Mouse (Mus musculus): ENCODE measurements at regions not wholly inside any gene's neighbourhood (a gene's known extent, or its start where the extent isn't known, plus 50 kb on each side); places are given as distances from the start of the nearest gene placed in this dataset.

DNA sequence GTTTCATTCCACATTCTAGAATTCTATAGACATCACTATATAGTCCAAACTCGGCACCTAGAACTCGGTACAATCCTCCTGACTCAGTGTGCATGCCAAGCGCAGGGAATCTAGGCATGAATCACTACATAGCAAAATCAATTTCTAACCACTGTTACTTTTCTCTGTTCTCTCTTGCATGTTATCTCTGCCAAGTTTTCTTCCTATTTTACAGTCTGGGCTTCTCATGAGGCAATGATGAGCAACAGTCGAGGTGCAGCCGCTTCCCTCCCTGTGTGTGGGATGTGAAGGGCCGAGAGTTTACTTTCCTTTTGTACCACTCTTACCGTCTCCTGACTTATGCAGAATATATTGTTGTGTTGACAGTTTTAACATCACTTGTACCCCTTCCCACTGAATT, 204.4 kb upstream of the Klf12 start:
- Histone ChIP-seq H3K4me3 (ENCODE audit: low read depth, low read length) (no peak overlapping the region), H3K4me2 (no peak overlapping the region), H3K4me1 (ENCODE audit: control insufficient read depth, insufficient read depth, low read length) (no peaks in the 10 kb centered on the region), H3K27ac (ENCODE audit: low read depth, low read length) (no peak overlapping the region), H3K27me3 (ENCODE audit: control insufficient read depth, insufficient read depth, low read length) (no peaks in the 10 kb centered on the region), H3K36me3 (ENCODE audit: control insufficient read depth, insufficient read depth, low read length) (no peaks in the 10 kb centered on the region), H3K9ac (ENCODE audit: low read depth, low read length) (no peak overlapping the region), H3K9me3 (replicated peaks; ENCODE audit: control insufficient read depth, low read length) (no peaks in the 10 kb centered on the region)
- WGBS (ENCODE audit: insufficient replicate concordance) = 87% methylated on average over 7 of the region's 7 CpGs
- ATAC-seq (replicated peaks; ENCODE audit: insufficient number of reproducible peaks, low FRiP score, low TSS enrichment) = no peak

DNA sequence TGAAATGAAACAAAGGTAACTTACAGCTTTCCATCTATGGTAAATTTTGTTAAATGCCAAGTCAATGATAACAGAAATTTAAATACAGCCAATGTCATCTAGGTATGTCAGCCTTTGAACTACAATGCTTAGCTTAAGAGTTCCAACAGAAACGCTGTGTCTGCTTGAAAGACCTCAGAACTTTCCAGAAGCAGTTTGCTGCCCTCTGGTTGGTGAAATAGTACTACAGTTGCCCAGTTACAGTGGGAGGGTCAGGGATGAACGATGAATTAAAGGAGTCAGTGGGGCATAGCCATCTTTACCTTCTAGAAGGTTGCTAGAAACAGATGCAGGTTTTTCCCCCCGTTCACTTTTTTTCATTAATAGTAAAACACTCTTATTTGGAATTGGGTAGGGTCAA, 201.0 kb upstream of the Klf12 start:
- H3K27ac ChIP-seq (ENCODE audit: low read depth, low read length) = no peak overlapping the region
- H3K27me3 ChIP-seq (ENCODE audit: control insufficient read depth, insufficient read depth, low read length) = no peaks in the 10 kb centered on the region
- no peak overlapping the region for H3K9ac ChIP-seq (ENCODE audit: low read depth, low read length)
- H3K4me1 ChIP-seq (ENCODE audit: control insufficient read depth, insufficient read depth, low read length) = no peaks in the 10 kb centered on the region
- ATAC-seq (replicated peaks; ENCODE audit: insufficient number of reproducible peaks, low FRiP score, low TSS enrichment) = no peak
- no peaks in the 10 kb centered on the region for H3K9me3 ChIP-seq (replicated peaks; ENCODE audit: control insufficient read depth, low read length)
- no peak overlapping the region for H3K4me2 ChIP-seq
- WGBS (ENCODE audit: insufficient replicate concordance) = 64% methylated on average over 3 of the region's 3 CpGs
- H3K4me3 ChIP-seq (ENCODE audit: low read depth, low read length) = no peak overlapping the region
- H3K36me3 ChIP-seq (ENCODE audit: control insufficient read depth, insufficient read depth, low read length) = no peaks in the 10 kb centered on the region

DNA sequence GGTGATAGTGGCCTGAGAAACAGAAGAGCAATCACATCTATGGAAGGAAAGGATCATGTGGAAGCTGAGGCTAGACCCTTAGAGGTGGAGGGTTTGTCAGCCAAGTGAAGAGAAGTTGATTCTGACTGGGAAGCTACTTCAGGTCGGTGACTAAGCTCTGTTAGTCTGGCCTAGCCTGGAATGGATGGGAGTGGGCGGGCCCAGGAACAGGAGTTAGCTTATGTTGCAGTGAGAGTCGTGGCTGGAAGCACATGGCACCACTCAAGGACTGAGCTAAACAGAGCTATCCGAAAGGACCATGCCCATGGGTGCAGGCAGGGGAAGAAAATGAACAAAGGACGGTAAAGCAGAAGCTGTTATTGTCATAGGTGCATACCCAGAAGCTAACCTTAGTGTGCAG, 199.6 kb upstream of the Klf12 start:
- no peaks in the 10 kb centered on the region for H3K4me1 ChIP-seq (ENCODE audit: control insufficient read depth, insufficient read depth, low read length)
- WGBS (ENCODE audit: insufficient replicate concordance) = 64% methylated on average over 5 of the region's 5 CpGs
- H3K27ac ChIP-seq (ENCODE audit: low read depth, low read length) = no peak overlapping the region
- no peak overlapping the region for H3K4me3 ChIP-seq (ENCODE audit: low read depth, low read length)
- no peak overlapping the region for H3K9ac ChIP-seq (ENCODE audit: low read depth, low read length)
- no peaks in the 10 kb centered on the region for H3K36me3 ChIP-seq (ENCODE audit: control insufficient read depth, insufficient read depth, low read length)
- no peak overlapping the region for H3K4me2 ChIP-seq
- ATAC-seq (replicated peaks; ENCODE audit: insufficient number of reproducible peaks, low FRiP score, low TSS enrichment) = no peak
- H3K27me3 ChIP-seq (ENCODE audit: control insufficient read depth, insufficient read depth, low read length) = 0 out of 2 replicates have a peak, but pooled peaks cover 4% of the 10 kb centered on the region
- no peaks in the 10 kb centered on the region for H3K9me3 ChIP-seq (replicated peaks; ENCODE audit: control insufficient read depth, low read length)

DNA sequence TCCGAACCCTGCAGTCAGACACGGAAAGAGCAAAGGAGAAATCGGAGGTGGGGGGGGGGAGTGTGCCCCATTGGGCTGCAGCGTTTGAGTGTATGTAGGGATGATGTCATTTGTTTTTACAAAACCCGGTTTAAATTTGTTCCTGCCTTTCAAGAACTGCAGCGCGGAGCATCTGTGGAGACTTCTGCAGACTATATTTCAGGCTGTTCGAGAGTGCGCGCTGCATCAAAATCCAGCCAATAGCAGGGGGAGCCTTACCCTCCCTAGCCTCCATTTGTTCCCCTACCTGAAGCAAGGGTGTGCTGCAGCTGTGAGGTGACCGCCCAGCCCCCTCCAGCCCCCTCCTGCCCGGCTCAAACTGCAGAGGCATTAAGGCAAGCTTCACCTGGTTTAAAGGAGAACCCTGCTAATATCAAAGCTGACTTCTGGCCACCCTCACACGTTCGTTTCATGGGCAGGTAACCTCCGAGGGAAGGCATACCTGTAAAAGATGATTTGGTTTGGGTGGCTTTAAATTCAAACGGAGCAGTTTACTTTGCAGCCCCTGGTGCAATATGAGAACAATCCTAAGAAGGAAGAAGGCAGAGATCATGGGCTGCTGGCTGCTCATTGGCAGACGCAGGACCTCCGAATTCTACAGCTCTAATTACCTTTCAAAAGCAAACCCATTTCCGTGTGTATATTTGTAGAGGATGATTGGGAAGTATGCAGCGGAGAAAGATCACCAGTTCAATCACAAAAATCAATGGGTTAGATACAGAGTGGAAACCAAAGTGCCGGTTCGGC, 193.3 kb upstream of the Klf12 start:
- H3K4me3 ChIP-seq (ENCODE audit: low read depth, low read length) = peak overlapping the region; percentile 38
- H3K9me3 ChIP-seq (replicated peaks; ENCODE audit: control insufficient read depth, low read length) = no peaks in the 10 kb centered on the region
- H3K27me3 ChIP-seq (ENCODE audit: control insufficient read depth, insufficient read depth, low read length) = peaks cover 14% of the 10 kb centered on the region
- H3K4me2 ChIP-seq = peak overlapping the region; percentile 82
- WGBS (ENCODE audit: insufficient replicate concordance) = 8% methylated on average over 22 of the region's 22 CpGs
- ATAC-seq (replicated peaks; ENCODE audit: insufficient number of reproducible peaks, low FRiP score, low TSS enrichment) = no peak
- H3K4me1 ChIP-seq (ENCODE audit: control insufficient read depth, insufficient read depth, low read length) = no peaks in the 10 kb centered on the region
- H3K27ac ChIP-seq (ENCODE audit: low read depth, low read length) = no peak overlapping the region
- peak overlapping the region; percentile 43; the same call in 1 of the 2 replicates for H3K9ac ChIP-seq (ENCODE audit: low read depth, low read length)
- H3K36me3 ChIP-seq (ENCODE audit: control insufficient read depth, insufficient read depth, low read length) = no peaks in the 10 kb centered on the region

DNA sequence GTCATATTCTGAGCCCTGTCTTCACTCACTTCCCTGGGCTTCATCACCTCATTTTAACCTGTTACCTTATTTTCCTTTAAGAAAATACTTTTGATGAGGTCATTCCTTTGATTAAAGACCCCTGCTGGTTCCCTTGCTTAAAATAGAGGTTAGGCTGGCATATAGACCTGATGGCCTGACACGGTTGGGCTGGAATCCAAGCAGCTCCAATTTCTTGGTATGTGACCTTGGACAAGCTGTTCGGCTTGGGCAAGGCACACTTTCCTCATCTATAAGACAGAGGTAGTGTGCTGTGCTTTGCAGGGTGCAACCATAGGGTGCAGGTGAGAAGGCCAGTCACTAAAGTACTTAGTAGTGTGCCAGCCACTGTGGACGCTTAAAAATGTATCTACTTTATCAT, 183.8 kb upstream of the Klf12 start:
- no peaks in the 10 kb centered on the region for H3K9me3 ChIP-seq (replicated peaks; ENCODE audit: control insufficient read depth, low read length)
- H3K4me3 ChIP-seq (ENCODE audit: low read depth, low read length) = no peak overlapping the region
- no peak for ATAC-seq (replicated peaks; ENCODE audit: insufficient number of reproducible peaks, low FRiP score, low TSS enrichment)
- no peaks in the 10 kb centered on the region for H3K27me3 ChIP-seq (ENCODE audit: control insufficient read depth, insufficient read depth, low read length)
- no peaks in the 10 kb centered on the region for H3K4me1 ChIP-seq (ENCODE audit: control insufficient read depth, insufficient read depth, low read length)
- H3K4me2 ChIP-seq = no peak overlapping the region
- no peak overlapping the region for H3K9ac ChIP-seq (ENCODE audit: low read depth, low read length)
- H3K27ac ChIP-seq (ENCODE audit: low read depth, low read length) = no peak overlapping the region
- WGBS (ENCODE audit: insufficient replicate concordance) = 64% methylated on average over 3 of the region's 3 CpGs
- H3K36me3 ChIP-seq (ENCODE audit: control insufficient read depth, insufficient read depth, low read length) = no peaks in the 10 kb centered on the region

DNA sequence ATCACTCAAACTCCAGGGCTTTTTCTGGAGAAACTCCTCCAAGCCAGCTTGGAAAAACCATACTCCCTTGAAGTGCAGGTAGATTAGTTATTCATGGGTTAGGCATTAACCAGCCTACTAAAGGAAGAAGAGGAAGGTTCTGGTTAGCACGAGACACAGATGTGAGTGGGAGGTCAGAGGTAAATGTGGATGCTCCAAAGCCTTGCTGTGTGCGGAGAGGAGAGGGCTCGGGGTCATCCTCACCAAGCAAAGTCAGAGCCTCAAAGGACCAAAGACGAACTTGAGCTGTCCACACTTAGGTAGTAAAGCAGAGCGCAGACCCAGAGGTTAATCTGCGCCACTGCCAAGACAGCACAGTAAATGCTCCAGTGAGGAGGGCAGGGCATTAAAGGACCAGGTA, 177.8 kb upstream of the Klf12 start:
- Histone ChIP-seq H3K4me3 (ENCODE audit: low read depth, low read length) (no peak overlapping the region), H3K27ac (ENCODE audit: low read depth, low read length) (no peak overlapping the region), H3K4me2 (no peak overlapping the region), H3K4me1 (ENCODE audit: control insufficient read depth, insufficient read depth, low read length) (peaks cover 18% of the 10 kb centered on the region), H3K27me3 (ENCODE audit: control insufficient read depth, insufficient read depth, low read length) (no peaks in the 10 kb centered on the region), H3K9ac (ENCODE audit: low read depth, low read length) (no peak overlapping the region), H3K9me3 (replicated peaks; ENCODE audit: control insufficient read depth, low read length) (no peaks in the 10 kb centered on the region), H3K36me3 (ENCODE audit: control insufficient read depth, insufficient read depth, low read length) (no peaks in the 10 kb centered on the region)
- no peak for ATAC-seq (replicated peaks; ENCODE audit: insufficient number of reproducible peaks, low FRiP score, low TSS enrichment)
- 73% methylated on average over 6 of the region's 6 CpGs for WGBS (ENCODE audit: insufficient replicate concordance)

DNA sequence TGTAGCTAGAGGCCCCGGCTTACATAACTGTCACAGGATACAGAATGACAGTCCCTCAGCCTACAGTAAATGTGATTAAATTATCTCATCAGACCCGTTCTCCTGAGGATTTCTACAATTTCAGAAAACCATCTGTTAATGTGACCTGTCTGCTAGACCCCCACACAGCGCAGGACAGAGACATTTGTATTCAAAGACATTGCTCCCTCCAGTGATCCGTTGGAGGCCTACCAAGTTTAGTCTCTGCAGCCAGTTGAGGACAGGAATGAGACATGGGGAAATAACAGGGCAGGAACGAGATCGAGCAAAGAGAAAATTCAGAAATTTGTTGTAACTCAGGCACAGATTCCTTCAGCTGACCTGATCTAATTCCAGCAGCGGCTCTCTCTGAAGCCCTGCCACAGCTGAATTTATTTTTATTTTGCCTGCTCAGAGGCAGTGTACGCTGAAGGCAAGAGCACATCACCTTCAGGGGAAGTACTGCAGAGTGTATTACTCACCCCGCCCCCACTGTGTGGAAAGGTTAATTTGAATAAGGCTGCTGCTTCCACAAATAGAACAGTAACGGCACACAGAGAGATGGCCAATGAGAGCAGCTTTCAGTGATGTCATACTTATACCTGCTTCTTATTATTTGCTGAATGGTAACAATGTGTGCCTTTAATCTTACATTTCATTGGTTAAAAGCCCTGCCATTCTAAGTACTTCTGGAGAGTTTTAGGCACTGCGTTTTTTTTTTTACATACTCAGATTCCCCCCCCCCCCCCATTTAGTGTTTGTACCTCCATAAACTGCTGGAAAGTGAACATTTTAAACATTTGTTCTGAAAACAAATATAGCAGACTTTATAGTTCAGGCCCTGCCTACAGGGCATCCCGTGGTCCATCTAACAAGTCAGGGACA, 176.9 kb upstream of the Klf12 start:
- 33% methylated on average over 12 of the region's 12 CpGs for whole genome bisulfite sequencing (ENCODE audit: insufficient replicate concordance)
- Histone ChIP-seq H3K9ac (ENCODE audit: low read depth, low read length) (peak overlapping the region; percentile 8; the same call in 1 of the 2 replicates), H3K4me3 (ENCODE audit: low read depth, low read length) (no peak overlapping the region), H3K36me3 (ENCODE audit: control insufficient read depth, insufficient read depth, low read length) (no peaks in the 10 kb centered on the region), H3K9me3 (replicated peaks; ENCODE audit: control insufficient read depth, low read length) (no peaks in the 10 kb centered on the region), H3K4me1 (ENCODE audit: control insufficient read depth, insufficient read depth, low read length) (peaks cover 18% of the 10 kb centered on the region), H3K27me3 (ENCODE audit: control insufficient read depth, insufficient read depth, low read length) (no peaks in the 10 kb centered on the region), H3K27ac (ENCODE audit: low read depth, low read length) (peak overlapping the region; percentile 72), H3K4me2 (peak overlapping the region; percentile 44)
- peak; percentile 85 for ATAC-seq (replicated peaks; ENCODE audit: insufficient number of reproducible peaks, low FRiP score, low TSS enrichment)

DNA sequence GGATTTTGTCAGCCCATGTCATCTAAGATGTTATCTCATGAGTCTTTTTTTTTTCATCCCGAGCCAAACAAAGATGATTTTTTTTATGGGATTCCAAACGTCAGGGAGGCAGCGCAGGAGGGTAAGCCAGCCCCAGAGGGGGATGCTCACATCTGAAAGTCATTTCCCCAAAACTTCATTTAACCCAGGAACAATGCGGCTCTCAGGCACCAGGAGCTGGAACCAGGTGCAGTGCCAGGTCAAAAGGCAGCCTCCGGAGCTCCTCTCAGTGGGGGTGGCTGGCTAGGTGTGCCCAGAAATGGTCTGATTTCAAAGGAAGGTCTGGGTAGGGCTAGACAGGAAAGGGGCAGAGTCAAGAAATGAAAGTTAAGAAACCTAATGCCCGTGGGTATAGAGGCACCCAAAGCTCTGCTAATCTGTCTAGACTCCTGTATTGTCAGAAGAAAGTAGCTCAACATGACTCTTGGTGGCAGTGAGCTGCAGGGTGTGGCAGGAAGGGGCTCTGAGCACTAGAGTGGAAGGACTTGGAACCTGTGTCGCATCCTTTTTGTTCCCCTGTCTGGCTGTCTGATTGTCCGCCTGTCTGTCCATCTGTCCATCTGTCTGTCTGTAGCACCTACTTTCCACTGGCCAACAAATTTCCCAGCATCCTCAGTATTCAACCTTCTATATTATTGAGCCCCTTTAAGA, 175.3 kb upstream of the Klf12 start:
- no peak overlapping the region for H3K9ac ChIP-seq (ENCODE audit: low read depth, low read length)
- no peak for ATAC-seq (replicated peaks; ENCODE audit: insufficient number of reproducible peaks, low FRiP score, low TSS enrichment)

More for the DNA sequence above, 175.3 kb upstream of the Klf12 start:
- Histone ChIP-seq H3K36me3 (ENCODE audit: control insufficient read depth, insufficient read depth, low read length) (no peaks in the 10 kb centered on the region), H3K27me3 (ENCODE audit: control insufficient read depth, insufficient read depth, low read length) (no peaks in the 10 kb centered on the region), H3K4me3 (ENCODE audit: low read depth, low read length) (no peak overlapping the region), H3K4me1 (ENCODE audit: control insufficient read depth, insufficient read depth, low read length) (peaks cover 18% of the 10 kb centered on the region), H3K4me2 (no peak overlapping the region), H3K9me3 (replicated peaks; ENCODE audit: control insufficient read depth, low read length) (no peaks in the 10 kb centered on the region), H3K27ac (ENCODE audit: low read depth, low read length) (no peak overlapping the region)
- 39% methylated on average over 8 of the region's 8 CpGs for WGBS (ENCODE audit: insufficient replicate concordance)

Data from heart, embryonic 11.5 days (tissue).